9 mouse cellular contexts compared by ENCODE assay signal in the genomic region with DNA sequence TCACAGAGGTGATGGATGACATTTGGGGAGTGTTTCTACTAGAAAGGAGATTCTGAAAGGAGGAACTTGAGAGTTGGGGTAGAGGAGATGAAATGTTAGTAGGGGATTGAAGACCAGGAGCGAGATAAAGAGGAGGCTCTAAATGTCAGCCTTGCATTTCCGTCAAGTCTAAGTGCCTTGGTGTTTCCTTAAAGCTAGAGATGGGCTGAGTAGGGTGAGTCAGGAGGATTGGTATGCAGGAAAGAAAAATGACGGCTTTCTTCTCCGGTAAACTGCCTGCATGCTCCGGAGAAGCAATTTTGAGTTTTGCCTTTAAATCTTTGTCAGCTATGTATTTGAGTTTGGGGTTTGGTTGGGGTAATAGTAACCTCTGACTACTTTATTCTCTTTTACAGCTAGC. TPM values are rescaled to one million over a fixed set of nuclear protein-coding genes. Genes with fewer than 3 reads are reported as not detected.
DNase-seq lines count a peak whose midpoint lies in the region; ATAC-seq and TF ChIP-seq lines count a peak whose summit lies in the region.
"Had no signal": no experiment of that assay in that cellular context is flagged by ENCODE, and none has a peak within 500 bp of the region (broad histone marks: within the 10 kb centered on the region; RNA-seq: fewer than 3 reads in every experiment).

No protein-coding gene starts in this region.

- no peaks in the 10 kb centered on the region for H3K9me3 ChIP-seq in embryonic facial prominence, embryonic 11.5 days (replicated peaks; ENCODE audit: control insufficient read depth, low read length)
- no peaks in the 10 kb centered on the region for H3K9me3 ChIP-seq in intestine, embryonic 15.5 days

- no peaks in the 10 kb centered on the region for H3K27me3 ChIP-seq in embryonic facial prominence, embryonic 11.5 days (ENCODE audit: control insufficient read depth, insufficient read depth, low read length)
- no peaks in the 10 kb centered on the region for H3K27me3 ChIP-seq in intestine, embryonic 15.5 days (replicated peaks)

- 67% methylated on average over 5 of the region's 5 CpGs for WGBS in embryonic facial prominence, embryonic 11.5 days
- WGBS in intestine, embryonic 15.5 days, result 44% methylated on average over 5 of the region's 5 CpGs

- no peak overlapping the region for H3K27ac ChIP-seq in left cerebral cortex, adult 2 months
- no peak overlapping the region for H3K27ac ChIP-seq in embryonic facial prominence, embryonic 11.5 days (replicated peaks; ENCODE audit: low read depth, low read length)
- H3K27ac ChIP-seq in intestine, embryonic 15.5 days, result peak overlapping the region; percentile 36

- H3K9ac ChIP-seq in embryonic facial prominence, embryonic 11.5 days (replicated peaks; ENCODE audit: low read length), result peak overlapping the region; percentile 93
- peak overlapping the region; percentile 94; the same call in 1 of the 2 replicates for H3K9ac ChIP-seq in intestine, embryonic 15.5 days

- no peaks in the 10 kb centered on the region; the same call in 1 of the 2 replicates for H3K36me3 ChIP-seq in embryonic facial prominence, embryonic 11.5 days (replicated peaks; ENCODE audit: control insufficient read depth, insufficient read depth, low read depth, low read length)
- no peaks in the 10 kb centered on the region for H3K36me3 ChIP-seq in intestine, embryonic 15.5 days

- H3K4me2 ChIP-seq in embryonic facial prominence, embryonic 11.5 days (ENCODE audit: low read depth, low read length), result peak overlapping the region; percentile 64
- H3K4me2 ChIP-seq in intestine, embryonic 15.5 days (replicated peaks), result peak overlapping the region; percentile 71

- DNase-seq in left cerebral cortex, adult 2 months (ENCODE audit: extremely low spot score in 1 of 2, low spot score in 2 of 2), result no peak
- DNase-seq in left cerebral cortex, adult 8-10 months (ENCODE audit: low spot score in 2 of 2), result no peak
- DNase-seq in embryonic facial prominence, embryonic 11.5 days (ENCODE audit: low spot score), result no peak
- peak; percentile 9 for DNase-seq in naive thymus-derived CD4-positive, alpha-beta T cell, adult 2 months (ENCODE audit: low read depth)
- DNase-seq in adrenal gland, adult (ENCODE audit: inconsistent age in 2 of 2, low spot score in 1 of 2), result no peak
- DNase-seq in B cell, adult 2 months, result no peak
- no peak for DNase-seq in retina, embryonic 14.5 days (ENCODE audit: low spot score)

- no peak for TF ChIP-seq CTCF in left cerebral cortex, adult 2 months (IDR thresholded peaks at IDR 0.05)

- H3K4me3 ChIP-seq in left cerebral cortex, adult 2 months, result peak overlapping the region; percentile 93
- peak overlapping the region; percentile 95 for H3K4me3 ChIP-seq in embryonic facial prominence, embryonic 11.5 days (ENCODE audit: low read depth, low read length)
- H3K4me3 ChIP-seq in intestine, embryonic 15.5 days (replicated peaks), result peak overlapping the region; percentile 98

- intact Hi-C loops in left cerebral cortex, adult 2 months (cut with DNase I), result loop anchor here (10.0 kb wide), 2 partner anchors 624 to 886 kb away; no protein-coding TSS in a partner anchor

- no peak for ATAC-seq in embryonic facial prominence, embryonic 11.5 days (replicated peaks; ENCODE audit: insufficient number of reproducible peaks, low FRiP score, low TSS enrichment, low read depth)
- ATAC-seq in intestine, embryonic 15.5 days, result no peak

- H3K4me1 ChIP-seq in embryonic facial prominence, embryonic 11.5 days (ENCODE audit: control insufficient read depth, insufficient read depth, low read length), result no peaks in the 10 kb centered on the region
- H3K4me1 ChIP-seq in intestine, embryonic 15.5 days (replicated peaks), result peaks cover 14% of the 10 kb centered on the region

RNA-seq across cellular contexts. Expression of a gene that starts 1.6 kb away (rescaled TPM):
- 10 to 100 TPM; 63.4 to 66.7 TPM for total RNA-seq in left cerebral cortex, adult 2 months (2021)
- total RNA-seq in left cerebral cortex, adult 8-10 months (2022), result 10 to 100 TPM; 56.8 to 71.7 (median 60.3) TPM
- 14.4 and 16.2 TPM in 2 replicates for polyA plus RNA-seq in embryonic facial prominence, embryonic 11.5 days (2014; fragmentation: Nextera tagmentation; extraction: Ambion mirVana)
- 15.7 and 16.1 TPM in 2 replicates for polyA plus RNA-seq in intestine, embryonic 15.5 days (2015; fragmentation: Nextera tagmentation; extraction: Ambion mirVana)

RNA-seq across cellular contexts. Expression of a gene that starts 30.2 kb away (rescaled TPM):
- not detected for total RNA-seq in left cerebral cortex, adult 2 months (2021)
- not detected for total RNA-seq in left cerebral cortex, adult 8-10 months (2022)
- polyA plus RNA-seq in embryonic facial prominence, embryonic 11.5 days (2014; fragmentation: Nextera tagmentation; extraction: Ambion mirVana), result not detected in 2 replicates
- polyA plus RNA-seq in intestine, embryonic 15.5 days (2015; fragmentation: Nextera tagmentation; extraction: Ambion mirVana), result 0.63 and 1.6 TPM in 2 replicates
- total RNA-seq: left cerebral cortex, postnatal 14 days had no signal

RNA-seq across cellular contexts. Expression of a gene that starts 37.0 kb away (rescaled TPM):
- 10 to 100 TPM; 42.5 to 47.4 TPM for total RNA-seq in left cerebral cortex, adult 2 months (2021)
- 10 to 100 TPM; 40.2 to 43.0 (median 41.9) TPM for total RNA-seq in left cerebral cortex, adult 8-10 months (2022)
- 17.3 TPM in 2 replicates for polyA plus RNA-seq in embryonic facial prominence, embryonic 11.5 days (2014; fragmentation: Nextera tagmentation; extraction: Ambion mirVana)
- 17.1 and 19.4 TPM in 2 replicates for polyA plus RNA-seq in intestine, embryonic 15.5 days (2015; fragmentation: Nextera tagmentation; extraction: Ambion mirVana)
